Mouse (Mus musculus): ENCODE data around the gene Ldlr.

Ldlr gene

DNA sequence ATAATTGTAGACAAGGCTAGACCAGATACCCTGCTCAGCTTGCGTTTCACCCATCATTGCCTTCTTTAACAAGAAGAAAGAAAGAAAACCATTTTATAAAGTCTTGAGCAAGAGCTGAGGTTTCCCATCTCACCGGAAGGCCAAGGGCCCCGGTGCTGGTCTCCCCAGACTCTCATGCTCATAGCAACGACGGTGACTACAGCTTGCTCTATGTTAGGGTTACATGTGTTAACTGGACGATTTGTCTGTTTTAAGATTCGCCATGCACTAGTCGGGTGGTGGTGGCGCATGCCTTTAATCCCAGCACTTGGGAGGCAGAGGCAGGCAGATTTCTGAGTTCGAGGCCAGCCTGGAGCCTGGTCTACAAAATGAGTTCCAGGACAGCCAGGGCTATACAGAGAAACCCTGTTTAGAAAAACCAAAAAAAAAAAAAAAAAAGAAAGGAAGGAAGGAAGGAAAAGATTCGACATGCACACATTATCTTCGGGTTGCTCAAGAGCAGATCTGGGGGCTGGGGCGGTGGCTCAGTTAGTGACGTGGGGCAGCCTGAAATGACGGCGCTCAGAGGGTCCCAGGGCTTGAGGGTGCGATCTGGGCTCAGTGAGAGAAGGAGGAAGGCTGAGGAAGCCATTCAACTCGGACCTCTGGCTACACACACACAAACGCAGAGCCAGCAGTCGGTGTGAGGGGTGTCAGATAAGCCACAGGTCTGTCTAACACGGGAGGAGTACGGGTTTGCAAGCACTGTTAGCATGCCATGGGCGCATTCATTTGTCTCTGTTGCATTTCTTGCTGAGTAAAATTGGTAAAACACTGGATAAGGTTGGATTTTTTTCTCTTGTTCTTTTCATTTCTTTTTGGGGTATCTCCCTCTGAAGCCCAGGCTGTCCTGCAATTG is 2.2 kb downstream of the Ldlr start:
- DNase-seq (ENCODE audit: inconsistent ontology term): no peak

DNA sequence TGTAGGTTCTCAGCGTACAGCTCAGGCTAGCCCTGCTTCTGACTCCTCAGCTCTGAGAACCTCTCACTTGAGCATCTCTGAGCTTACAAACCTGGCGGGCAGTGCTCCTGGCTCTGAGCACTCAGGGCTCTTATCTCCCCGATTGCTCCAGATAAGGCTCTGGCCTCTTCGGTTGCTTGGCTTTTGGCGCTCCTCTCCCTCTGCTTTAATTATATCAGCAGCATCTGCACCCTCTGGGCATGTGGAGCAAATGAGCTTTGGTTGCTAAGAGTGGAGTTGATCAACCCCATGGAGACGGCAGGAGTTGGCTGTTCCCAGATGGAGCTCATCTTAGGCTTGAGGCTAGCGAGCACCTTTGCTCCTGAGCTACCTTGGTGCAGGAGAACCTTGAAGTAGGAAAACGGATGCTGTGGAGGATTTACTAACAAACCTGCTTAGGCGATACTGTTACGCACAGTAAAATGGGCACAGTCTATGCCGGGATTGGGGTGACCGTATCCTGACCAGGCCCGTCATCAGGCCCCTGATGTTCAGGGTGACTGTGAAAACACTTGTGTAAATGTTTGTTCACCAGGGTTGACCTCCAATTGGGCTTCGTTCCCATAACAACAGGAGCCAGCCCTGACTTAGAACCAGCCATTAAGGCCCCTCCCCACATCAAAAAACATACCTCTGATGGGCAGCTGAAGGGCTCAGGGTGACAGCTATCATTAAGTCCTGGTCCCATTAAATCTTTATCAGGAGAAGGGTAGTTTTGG is 3.1 kb downstream of the Ldlr start:
- no peak for DNase-seq (ENCODE audit: inconsistent ontology term)

DNA sequence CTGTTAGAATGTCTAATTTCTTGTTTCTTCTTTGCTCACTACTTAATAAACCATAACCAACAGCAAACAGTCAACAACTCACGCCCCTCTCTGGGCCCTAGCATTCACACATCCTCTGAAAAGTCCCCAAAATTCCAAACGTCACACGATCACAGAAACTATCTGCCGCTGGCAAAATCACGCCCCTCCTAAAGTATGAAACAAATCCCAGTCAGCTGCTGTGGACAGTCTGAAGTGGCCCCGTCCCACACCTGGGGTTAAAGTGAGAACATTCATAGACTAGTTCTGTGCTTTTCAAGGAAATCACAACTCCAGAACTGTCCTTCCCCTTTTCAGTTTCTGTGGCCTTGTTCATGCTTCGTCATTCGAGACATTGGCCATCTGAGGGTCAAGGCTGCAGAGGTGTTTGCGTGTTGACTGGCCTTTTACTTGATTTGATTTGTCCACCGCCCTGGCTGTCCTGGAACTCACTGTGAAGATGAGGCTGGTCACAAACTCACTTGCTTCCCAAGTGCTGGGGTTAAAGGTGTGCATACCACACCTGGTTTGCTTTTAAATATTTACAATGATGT is 5.1 kb downstream of the Ldlr start:
- DNase-seq (ENCODE audit: inconsistent ontology term): no peak

DNA sequence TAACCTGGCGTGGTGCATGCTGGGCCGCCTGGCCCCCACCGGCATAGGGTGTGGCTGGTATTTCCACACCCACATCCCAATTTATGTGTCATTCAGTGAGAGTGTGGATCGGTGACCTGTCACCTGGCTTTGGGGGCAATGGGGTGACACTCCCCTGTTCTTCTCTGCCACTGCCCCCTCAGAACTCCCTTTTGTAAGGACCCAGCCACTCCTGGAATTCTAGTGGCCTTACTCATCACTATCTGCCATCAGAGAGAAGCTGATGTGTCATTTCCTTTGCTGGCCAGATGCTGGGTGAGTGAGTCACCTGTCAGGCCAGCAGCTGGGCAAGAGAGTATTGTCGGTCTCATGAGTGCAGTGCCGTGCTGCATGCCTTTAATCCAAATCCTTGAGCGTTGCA is 6.0 kb downstream of the Ldlr start:
- peak; percentile 61 for DNase-seq (ENCODE audit: inconsistent ontology term)

DNA sequence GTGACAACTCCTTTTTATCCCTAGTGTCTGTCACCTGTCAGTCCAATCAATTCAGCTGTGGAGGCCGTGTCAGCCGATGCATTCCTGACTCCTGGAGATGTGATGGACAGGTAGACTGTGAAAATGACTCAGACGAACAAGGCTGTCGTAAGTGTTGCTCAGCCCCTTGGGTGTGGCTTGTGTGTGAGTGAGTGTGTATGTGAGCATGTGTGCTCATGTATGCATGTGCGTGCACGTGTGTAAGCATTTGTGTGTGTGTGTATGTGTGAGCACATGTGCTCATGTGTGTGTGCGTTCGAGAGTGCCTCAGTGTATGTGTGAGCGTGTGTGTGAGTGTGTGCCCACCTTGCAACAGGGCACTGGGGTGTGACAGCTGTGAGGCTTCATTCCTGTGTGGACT is 9.0 kb downstream of the Ldlr start:
- DNase-seq (ENCODE audit: inconsistent ontology term): no peak

DNA sequence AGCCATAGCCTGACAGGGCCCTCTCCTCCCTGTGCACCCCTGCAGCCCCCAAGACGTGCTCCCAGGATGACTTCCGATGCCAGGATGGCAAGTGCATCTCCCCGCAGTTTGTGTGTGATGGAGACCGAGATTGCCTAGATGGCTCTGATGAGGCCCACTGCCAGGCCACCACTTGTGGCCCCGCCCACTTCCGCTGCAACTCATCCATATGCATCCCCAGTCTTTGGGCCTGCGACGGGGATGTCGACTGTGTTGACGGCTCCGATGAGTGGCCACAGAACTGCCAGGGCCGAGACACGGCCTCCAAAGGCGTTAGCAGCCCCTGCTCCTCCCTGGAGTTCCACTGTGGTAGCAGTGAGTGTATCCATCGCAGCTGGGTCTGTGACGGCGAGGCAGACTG is 10.2 kb downstream of the Ldlr start:
- no peak for DNase-seq (ENCODE audit: inconsistent ontology term)

DNA sequence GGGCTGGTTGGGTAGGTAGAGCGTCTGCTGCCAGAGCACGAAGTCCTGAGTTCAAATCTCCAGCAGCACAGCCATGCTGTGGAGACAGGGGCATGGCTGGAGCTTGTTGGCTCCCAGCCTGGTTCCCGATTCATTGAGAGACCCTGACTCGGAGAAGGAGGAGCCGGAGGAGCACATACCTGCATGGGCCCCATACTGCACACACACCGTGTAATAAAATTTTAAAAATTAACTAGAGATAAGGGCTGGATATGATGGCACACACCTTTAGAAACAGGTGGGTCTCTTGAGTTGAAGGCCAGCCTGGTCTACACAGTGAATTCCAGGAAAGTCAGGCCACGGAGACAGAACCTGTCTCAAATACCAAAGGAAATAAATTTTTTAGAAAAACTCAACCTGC is 10.7 kb downstream of the Ldlr start:
- no peak for DNase-seq (ENCODE audit: inconsistent ontology term)

DNA sequence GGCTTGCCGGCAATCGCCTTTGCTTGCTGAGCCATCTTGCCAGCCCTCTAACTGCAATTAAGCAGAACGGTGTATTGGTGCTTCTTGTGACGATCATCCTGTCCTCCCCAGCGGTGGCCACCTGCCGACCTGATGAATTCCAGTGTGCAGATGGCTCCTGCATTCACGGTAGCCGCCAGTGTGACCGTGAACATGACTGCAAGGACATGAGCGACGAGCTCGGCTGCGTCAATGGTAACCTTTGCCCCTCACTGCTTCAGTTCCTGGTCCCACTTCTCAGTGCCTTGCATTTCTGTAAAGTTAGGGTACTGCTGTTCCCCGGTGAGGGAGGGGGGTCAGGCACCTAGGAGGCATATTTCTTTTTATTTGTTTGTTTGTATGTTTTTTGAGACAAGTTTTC is 11.8 kb downstream of the Ldlr start:
- DNase-seq (ENCODE audit: inconsistent ontology term): no peak

DNA sequence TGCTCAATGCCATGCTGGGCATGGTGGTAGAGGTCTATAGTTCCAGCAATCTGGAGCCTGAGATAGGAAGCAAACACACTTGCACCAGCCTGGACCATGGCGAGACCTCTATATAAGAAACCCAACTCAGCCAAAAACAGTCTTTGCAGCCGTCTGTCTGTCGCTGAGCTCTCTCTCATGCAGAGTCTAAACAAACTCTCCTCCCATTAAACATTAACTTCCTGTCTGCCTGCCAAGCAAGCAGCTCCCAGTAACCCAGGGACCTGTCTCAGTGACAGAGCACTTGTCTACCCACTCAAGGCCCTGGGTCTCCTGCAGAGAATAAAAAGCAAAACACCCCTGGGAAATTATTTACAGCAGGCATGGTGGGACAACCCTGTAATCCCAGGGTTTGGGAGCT is 13.3 kb downstream of the Ldlr start:
- DNase-seq (ENCODE audit: inconsistent ontology term): no peak

DNA sequence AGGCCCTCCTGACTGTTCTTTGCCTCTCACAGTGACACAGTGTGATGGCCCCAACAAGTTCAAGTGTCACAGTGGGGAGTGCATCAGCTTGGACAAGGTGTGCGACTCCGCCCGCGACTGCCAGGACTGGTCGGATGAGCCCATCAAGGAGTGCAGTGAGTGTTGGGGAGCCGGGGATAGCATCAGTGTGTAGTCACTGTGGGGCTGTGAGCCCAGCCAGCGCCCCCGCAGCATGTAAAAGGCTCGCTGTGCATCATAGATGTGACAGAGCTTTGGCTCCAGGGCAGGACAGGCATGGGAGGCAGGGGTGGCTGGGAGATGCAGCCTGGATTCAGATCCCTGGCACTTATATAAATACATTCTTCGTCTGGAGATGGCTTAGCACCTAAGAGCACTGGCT is 13.9 kb downstream of the Ldlr start:
- DNase-seq (ENCODE audit: inconsistent ontology term): no peak

DNA sequence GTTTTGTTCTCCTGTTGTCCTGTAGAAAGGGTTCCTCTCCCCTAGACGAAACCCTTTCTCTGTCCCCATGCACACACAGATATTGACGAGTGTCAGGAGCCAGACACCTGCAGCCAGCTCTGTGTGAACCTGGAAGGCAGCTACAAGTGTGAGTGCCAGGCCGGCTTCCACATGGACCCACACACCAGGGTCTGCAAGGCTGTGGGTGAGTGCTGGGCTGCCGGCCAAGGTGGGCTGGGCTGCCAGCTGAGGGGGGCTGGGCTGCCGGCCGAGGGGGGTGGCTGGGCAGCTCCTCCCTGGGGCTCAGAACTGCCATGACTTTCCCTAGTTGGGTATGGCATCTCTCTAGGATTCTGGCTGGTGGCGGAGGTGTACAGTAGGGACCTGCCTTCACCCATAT is 15.5 kb downstream of the Ldlr start:
- DNase-seq (ENCODE audit: inconsistent ontology term): no peak

DNA sequence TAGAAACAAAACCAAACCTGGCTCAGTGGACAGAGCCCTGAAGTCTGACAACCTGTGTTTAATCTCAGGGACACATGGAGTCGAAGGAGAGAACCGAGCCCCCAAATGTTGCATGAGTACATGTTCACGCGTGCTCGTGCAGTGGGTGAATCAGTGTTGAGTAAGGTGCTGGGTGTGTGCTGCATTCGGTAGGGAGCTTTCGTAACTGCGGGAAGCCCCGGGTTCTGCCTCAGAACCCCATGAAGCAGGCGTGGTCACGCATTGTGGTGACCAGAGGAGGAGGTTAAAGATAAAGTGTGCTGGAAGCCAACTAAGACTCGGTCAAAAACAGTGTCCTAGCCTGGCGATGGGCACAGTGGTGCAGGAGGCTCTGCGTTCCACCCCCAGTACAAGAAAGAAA is 17.1 kb downstream of the Ldlr start:
- DNase-seq (ENCODE audit: inconsistent ontology term): no peak

DNA sequence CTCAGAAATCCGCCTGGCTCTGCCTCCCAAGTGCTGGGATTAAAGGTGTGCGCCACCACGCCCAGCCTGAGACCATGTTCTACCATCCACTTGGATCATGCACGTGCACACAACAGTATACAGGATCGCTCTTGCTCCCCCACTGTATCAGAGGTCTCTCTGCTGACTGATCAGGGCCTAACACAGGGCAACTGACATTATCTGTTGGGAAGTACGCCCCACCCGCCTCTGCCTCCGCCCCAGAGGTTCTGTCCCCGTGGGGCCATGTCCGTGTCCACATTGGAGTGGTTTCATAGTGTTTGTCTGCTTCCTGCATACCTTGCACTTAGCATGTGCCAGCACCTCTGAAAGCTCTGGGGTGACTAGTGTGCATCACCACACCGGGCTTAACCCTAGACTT is 18.2 kb downstream of the Ldlr start:
- DNase-seq (ENCODE audit: inconsistent ontology term): no peak

DNA sequence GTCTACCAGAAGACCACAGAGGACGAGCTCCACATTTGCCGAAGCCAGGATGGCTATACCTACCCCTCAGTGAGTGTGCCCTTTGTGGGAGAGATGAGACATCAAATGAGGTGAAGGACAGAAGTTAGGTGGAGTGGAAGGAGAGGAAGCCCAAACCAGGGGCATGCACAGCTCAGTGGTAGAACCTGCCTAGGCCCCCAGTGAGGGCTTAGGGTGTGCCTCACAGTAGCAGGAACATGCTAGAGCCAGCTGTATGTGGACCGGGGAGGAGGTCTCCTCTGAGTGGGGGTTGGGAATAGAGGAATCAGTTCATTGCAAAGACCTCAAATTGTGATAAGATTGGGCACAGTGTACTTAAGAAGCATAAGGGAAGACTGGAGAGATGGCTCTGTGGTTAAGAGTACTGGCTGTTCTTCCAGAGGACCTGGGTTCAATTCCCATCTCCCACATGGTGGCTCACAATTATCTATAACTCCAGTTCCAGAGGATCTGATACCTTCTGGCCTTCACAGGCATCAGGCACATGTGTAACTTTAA is 24.0 kb downstream of the Ldlr start:
- no peak for DNase-seq (ENCODE audit: inconsistent ontology term)

DNA sequence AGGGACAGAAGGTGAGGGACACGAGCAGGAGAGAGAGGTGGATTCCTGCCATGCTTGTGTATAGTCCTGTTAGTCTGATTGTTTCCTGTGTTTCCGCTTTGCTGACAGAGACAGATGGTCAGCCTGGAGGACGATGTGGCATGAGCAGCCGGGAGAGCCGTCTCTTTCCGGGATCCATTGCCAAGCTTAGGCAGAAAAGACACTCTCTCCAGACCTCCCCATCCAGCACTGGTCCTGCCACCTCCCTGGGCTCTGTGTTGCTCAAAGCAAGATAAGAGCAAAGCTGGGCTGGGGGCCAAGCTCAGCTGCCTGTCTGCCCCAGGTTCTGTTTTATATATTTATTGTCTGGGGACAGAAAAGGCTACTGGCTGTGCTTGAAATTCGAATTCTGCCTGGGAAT is 24.8 kb downstream of the Ldlr start:
- DNase-seq (ENCODE audit: inconsistent ontology term): no peak

DNA sequence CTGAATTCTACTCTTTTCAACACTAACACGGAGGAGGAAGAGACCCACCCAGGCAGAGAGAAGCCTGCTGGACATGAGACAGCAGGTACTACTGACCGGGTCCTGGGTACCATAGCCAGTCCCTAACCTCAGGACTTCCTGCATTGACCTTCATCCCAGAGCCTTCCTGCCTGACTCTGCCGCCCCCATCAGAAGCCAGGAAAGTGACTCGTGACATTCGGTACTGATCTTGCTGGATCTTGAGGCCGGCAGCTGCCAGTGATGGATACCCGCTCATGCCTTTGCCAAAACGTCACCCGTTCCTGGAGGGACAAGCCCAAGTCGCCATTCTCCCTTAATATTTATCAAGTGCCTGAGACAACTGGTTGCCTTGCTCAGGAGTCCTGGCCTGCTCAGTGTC is 25.2 kb downstream of the Ldlr start:
- DNase-seq (ENCODE audit: inconsistent ontology term): no peak

DNA sequence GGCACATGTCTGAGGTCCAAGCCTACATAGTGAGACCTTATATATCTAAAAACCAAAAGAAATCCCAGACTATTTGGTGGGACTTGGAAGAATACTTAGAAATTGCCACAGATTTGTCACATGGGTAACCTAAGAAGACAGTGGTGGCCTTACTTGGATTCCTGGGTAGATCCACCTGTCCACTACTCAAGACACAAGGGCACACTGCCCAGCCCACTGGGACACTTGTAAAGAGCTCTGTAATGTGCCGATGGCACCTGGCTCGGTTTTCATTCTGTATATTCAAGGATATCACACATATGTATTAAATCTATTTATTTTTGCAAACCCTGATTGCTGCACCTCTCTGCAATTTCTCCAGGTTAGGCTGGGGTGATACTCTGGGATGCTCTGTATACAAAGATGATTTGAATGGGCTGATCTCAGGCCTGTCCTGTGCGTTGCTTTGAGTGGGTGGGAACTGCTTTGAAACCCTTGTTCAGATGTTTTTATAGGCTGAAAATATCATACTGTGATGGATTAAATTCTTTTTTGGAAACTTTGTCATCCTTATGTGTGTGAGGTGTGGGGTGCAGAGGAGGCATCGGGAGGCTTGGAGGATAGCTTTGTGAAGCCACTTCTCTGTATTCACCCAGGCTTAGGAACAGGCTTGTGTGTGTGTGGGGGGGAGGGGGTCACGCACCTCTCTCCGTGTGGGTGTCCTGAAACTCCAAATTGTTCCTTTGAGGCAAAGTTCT is 26.3 kb downstream of the Ldlr start:
- no peak for DNase-seq (ENCODE audit: inconsistent ontology term)

DNA sequence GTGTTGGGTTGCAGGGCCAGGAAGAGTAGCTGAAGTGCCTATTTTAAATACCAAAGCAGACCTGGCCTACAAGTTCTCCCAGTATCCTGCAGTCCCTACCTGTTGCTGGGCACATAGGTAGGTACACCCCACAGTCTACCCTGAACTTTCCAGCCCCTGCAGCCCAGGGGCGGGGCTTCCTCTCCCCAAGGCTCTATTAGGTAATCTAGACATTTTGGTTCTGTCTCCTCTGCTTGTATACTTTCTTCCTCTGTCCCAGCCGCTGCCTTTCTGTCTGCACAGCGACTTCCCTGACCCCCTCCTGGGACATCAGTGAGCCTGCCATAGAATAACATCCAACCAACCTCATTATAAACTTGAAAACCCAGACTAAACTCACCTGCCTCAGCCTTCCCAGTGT is 27.1 kb downstream of the Ldlr start:
- DNase-seq (ENCODE audit: inconsistent ontology term): no peak

DNA sequence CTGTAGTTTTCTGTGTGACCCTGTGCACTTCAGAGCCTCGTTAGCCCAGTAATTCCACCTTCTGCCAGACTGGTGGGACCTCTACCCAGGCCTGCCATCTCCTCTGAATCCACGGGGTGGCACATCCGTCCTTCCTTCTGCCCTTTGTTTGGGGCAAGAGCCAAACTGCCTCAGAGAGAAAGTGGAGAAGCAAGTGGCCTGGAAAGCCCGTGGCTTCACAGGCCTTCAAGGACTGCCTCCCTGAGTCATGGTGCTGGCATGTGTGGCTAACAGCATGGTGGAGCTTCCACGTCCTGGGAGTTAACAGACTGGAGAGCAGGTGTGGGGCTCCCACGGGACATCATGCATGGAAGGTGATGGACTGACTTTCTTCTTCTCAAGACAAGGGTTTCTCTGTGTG is 28.1 kb downstream of the Ldlr start:
- DNase-seq (ENCODE audit: inconsistent ontology term): peak; percentile 96

DNA sequence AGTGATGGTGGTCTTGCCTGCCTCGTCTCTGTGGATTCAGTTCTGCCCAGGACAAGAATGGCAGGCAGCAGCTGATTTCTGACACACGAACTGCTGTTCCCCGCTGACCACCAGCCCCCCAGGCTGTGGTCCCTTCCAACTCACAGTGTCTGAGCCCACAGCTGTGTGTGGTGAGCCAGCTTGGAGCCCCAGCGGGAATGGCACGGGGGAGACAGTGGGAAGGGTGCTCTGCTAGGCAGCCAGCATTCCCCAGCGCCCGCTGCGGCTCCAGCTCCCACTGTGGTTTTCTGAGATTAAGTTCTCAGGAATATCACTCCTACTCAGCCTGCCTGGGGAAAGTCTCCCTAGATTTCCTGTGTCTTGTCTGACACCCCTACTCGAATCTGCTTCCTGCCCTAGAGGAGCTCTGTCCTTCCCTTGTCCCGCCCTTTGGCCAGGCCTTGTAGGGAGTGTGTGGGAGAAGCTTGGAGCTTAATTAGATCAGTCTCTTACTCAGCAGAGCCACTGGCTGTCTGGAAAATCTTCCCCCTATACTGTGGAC is 29.0 kb downstream of the Ldlr start:
- DNase-seq (ENCODE audit: inconsistent ontology term): peak; percentile 80

DNA sequence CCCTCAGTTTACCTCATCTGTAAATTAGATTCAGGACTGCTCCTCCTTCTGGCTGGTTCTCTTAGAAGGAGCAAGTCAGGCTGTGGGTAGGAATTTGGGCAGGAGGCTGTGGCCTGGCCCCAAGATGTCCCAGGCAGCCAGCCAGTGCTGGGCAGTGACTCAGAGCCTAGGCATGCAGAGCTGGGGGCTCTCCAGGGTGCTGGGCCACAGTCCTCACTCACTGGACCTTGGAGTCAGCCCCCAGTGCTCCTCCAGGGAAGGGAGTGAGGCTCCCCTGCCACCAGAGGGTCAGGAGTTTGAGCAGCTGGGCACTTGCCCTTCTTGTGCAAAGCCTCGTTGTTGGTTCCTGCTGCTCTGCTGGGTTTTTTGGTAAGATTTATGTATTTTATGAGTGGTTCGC is 30.7 kb downstream of the Ldlr start:
- DNase-seq (ENCODE audit: inconsistent ontology term): peak; percentile 95

All from Muller cell, postnatal 12 days (primary cell).